Mouse (Mus musculus) bone marrow, adult 2 months (tissue): ENCODE results near the gene Olfr1490.

Experiments used
- CTCF ChIP-seq: fragments of 200-500 bp; IDR thresholded peaks from 2 replicates; pipeline ENCODE4 v1.5.1; 2011; ENCODE audit warnings: low read length, control low read depth; ENCODE audit not compliant: control insufficient read depth, insufficient read depth
- POLR2A ChIP-seq: fragments of 200-500 bp; IDR thresholded peaks from 2 replicates; pipeline ENCODE4 v1.6.1; 2011; ENCODE audit warnings: low read depth, mild to moderate bottlenecking, control low read depth, low read length, borderline replicate concordance; ENCODE audit not compliant: control insufficient read depth

DNA sequence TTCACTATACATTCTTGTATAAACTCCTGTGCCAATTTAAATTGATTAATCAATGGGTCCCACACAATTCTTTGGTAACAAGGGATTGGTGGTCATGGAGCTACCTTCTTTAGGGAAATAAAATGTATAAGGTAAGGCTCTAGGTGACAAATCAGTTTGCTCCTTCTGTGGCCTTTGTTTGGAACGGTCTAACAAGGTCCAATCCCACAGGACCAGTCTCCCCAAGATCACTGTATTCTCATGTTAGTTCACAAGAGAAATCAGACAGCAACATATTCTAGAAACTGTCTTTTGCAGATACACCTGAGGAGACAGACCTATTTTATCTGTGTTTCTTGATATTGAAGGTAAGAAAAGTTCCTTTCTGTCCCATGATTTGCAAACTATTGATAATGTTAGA, at the start of gene Olfr1490:
- TF ChIP-seq CTCF, result no peak
- TF ChIP-seq POLR2A, result no peak
